Mouse (Mus musculus) small intestine, adult 2 months (tissue): ENCODE measurements around the gene Ell2. TPM values are rescaled to one million over a fixed set of nuclear protein-coding genes. Genes with fewer than 3 reads are reported as not detected.
"Not testable (repeated sequence)": the region's sequence is repeated elsewhere in the genome, so short reads cannot be mapped to it uniquely, and the experiment has no call there.

Experiments
- H3K27ac ChIP-seq: fragments of 200-500 bp; 2 replicates; pipeline ENCODE4 v1.5.1; 2012; ENCODE audit warnings: low read depth, low read length, control low read depth, inconsistent platforms; ENCODE audit not compliant: insufficient read depth
- H3K27me3 ChIP-seq: fragments of 200-500 bp; 2 replicates; pipeline ENCODE4 v1.6.1; 2012; ENCODE audit warnings: mild to moderate bottlenecking, moderate library complexity, low read length, inconsistent platforms; ENCODE audit not compliant: control insufficient read depth, insufficient read depth
- H3K36me3 ChIP-seq: fragments of 200-500 bp; 2 replicates; pipeline ENCODE4 v1.6.1; 2012; ENCODE audit warnings: mild to moderate bottlenecking, low read length, control low read depth, inconsistent platforms; ENCODE audit not compliant: control insufficient read depth, insufficient read depth
- H3K4me1 ChIP-seq: fragments of 200-500 bp; 2 replicates; pipeline ENCODE4 v1.6.1; 2012; ENCODE audit warnings: low read length, inconsistent platforms, mixed read lengths; ENCODE audit not compliant: control insufficient read depth, insufficient read depth, insufficient read length
- H3K4me3 ChIP-seq: fragments of 200-500 bp; 2 replicates; pipeline ENCODE4 v1.5.1; 2012; ENCODE audit warnings: low read depth, mild to moderate bottlenecking, control low read depth, inconsistent platforms, low read length, moderate library complexity
- CTCF ChIP-seq: fragments of 200-500 bp; IDR thresholded peaks from 2 replicates; pipeline ENCODE4 v1.5.1; 2012; ENCODE audit warnings: low read depth, mild to moderate bottlenecking, control low read depth, inconsistent platforms, low read length, moderate library complexity, mixed read lengths; ENCODE audit not compliant: insufficient replicate concordance, insufficient read length; ENCODE audit errors: extremely low read depth
- POLR2A ChIP-seq: fragments of 200-500 bp; IDR thresholded peaks from 2 replicates; pipeline ENCODE4 v1.6.1; 2012; ENCODE audit warnings: low read depth, mild to moderate bottlenecking, control low read depth, inconsistent platforms, low read length, moderate library complexity
- WGBS: fragments of 180-500 bp; shearing (Covaris S2); methylation state at CpG from one replicate; pipeline ENCODE4 v1.1.7; 2018; 5-methylcytosine and 5-hydroxymethylcytosine counted together
- polyA plus RNA-seq: library from polyadenylated mRNA; depleted of rRNA; stranded (reverse); fragments of >200 nt; gene quantifications from 2 replicates; pipeline ENCODE4 v1.2.3, GENCODE M21; 2012

Gene Ell2
- polyA plus RNA-seq, 1 experiment, result 10.2 TPM

DNA sequence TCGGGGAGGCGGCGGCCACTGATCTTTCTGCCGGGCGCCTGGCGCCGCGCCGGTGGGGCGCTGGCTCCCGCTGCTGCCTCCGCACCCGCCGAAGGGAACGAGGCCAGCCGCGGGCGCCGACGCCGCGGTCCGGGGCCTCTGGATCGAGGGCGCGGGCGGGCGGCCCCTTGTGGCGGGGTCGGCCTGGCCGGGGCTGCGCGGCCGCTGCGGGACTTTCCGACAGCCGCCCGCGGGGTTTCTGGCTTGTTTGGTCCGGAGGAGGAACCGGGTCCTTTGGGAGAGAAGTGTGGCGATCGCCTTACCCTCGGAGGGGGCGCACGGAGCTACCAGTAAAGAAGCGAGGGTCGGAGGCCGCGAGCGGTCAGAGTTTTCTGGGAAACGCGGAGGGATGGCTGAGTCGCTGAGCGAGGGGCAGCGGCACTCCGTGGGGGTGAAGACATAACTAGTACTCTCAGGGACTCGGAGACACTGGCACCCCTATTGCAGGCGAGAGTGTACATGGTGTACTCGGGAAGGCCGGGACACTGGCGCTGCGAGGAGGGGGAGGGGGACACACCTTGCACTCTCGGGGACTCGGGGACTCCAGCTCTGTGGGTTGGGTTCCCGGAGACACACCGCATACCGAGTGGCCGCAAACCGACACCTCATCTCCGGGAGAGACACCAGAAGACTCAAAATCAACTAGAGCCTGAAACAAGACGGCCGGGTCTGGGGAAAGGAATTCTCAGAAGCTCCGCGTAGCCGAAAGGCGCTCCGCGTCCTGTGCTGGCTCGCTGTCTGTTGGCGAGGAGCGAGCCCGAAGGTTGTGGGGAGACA is 1.5 kb downstream of the Ell2 start:
- no peaks in the 10 kb centered on the region; the same call in 1 of the 2 replicates for H3K4me1 ChIP-seq
- H3K27ac ChIP-seq, result peak overlapping the region; percentile 86
- no peaks in the 10 kb centered on the region for H3K36me3 ChIP-seq
- peak overlapping the region; percentile 98 for H3K4me3 ChIP-seq
- H3K27me3 ChIP-seq, result no peaks in the 10 kb centered on the region
- WGBS, result under 1% methylated on average over 83 of the region's 83 CpGs
- TF ChIP-seq CTCF (no peak), POLR2A (no peak)

DNA sequence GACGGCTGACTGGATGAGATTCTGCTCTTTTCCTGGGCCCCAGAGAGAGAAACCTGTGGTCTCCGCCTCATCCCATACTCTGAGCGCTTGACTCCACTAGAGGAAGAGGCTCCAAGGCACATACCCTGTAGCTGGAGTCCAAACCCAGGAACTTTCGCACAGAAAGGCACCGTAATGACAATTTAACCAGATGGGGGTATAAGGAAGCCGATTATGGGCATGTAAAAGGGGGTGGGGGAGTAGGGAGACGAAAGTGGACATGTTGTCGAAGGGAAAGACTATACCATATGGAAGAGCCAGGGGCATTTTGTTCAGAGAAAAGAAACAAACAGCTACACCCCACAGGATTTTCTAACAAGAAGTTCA is 2.1 kb downstream of the Ell2 start:
- 14% methylated on average over 8 of the region's 8 CpGs for WGBS
- Histone ChIP-seq H3K36me3 (no peaks in the 10 kb centered on the region), H3K27ac (peak overlapping the region; percentile 86), H3K4me3 (peak overlapping the region; percentile 98), H3K4me1 (no peaks in the 10 kb centered on the region; the same call in 1 of the 2 replicates), H3K27me3 (no peaks in the 10 kb centered on the region)
- no peak for TF ChIP-seq CTCF
- no peak for TF ChIP-seq POLR2A

DNA sequence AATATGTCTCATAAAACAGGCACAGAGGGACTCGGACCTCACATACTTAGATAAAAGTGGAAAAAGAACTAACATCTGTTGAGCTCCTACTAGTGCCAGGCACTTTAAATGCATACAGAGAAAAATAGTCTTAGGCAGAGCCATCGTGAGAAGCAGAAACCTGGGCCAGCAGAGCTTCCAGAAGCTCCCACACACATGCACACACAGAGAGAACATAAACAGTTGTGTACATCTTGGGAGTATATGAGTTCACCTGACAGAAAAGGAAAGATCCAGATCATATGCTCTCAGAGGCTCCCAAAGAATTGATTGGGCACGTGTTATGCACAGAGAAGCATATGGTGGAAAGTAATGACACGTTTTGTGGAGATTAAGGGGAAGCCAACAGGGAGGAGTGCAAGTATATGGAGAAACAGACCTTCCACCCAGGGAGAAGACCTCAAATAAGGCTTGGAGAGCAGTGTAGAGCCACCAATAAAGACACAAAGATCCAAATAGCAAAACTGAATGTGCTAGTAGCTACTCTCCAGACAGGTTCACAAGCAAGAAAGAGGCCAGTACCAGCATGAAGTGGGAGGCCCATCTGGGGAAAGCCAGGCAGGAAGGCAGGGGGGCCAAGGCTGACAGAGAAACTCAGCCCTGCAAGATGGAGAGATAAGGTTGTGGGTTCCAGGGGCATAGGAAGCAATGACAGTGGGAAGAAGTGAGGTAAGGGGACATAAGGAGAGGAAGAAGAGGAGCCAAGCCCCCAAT is 2.6 kb downstream of the Ell2 start:
- Histone ChIP-seq H3K4me3 (peak overlapping the region; percentile 36), H3K4me1 (no peaks in the 10 kb centered on the region; the same call in 1 of the 2 replicates), H3K27me3 (no peaks in the 10 kb centered on the region), H3K36me3 (no peaks in the 10 kb centered on the region), H3K27ac (peak overlapping the region; percentile 10; the same call in 1 of the 2 replicates)
- WGBS, result 27% methylated on average over 4 of the region's 4 CpGs
- no peak for TF ChIP-seq CTCF
- TF ChIP-seq POLR2A, result no peak

DNA sequence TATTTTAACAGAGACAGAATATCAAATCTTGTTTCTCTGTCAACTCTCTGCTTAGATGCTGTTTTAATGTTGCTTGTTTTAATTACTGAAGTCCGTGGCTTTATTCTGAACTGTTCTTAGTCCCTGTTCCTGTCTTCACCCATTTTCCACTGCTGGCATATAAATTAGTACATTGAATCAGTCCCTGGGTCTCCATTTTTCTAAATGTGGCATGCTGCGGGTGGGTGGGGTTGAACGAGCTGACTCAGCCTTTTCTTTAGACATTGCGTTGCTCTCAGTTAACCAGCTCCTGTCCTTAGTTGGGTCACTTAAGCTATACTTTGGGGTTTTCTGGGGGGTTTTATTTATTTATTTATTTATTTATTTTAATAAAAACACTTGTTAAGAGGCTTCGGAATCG is 3.6 kb downstream of the Ell2 start:
- whole genome bisulfite sequencing, result 80% methylated on average over 6 of the region's 6 CpGs
- Histone ChIP-seq H3K27me3 (no peaks in the 10 kb centered on the region), H3K4me3 (no peak overlapping the region), H3K4me1 (peaks cover under 1% of the 10 kb centered on the region; the same call in 1 of the 2 replicates), H3K27ac (no peak overlapping the region), H3K36me3 (no peaks in the 10 kb centered on the region)
- no peak for TF ChIP-seq POLR2A
- no peak for TF ChIP-seq CTCF

DNA sequence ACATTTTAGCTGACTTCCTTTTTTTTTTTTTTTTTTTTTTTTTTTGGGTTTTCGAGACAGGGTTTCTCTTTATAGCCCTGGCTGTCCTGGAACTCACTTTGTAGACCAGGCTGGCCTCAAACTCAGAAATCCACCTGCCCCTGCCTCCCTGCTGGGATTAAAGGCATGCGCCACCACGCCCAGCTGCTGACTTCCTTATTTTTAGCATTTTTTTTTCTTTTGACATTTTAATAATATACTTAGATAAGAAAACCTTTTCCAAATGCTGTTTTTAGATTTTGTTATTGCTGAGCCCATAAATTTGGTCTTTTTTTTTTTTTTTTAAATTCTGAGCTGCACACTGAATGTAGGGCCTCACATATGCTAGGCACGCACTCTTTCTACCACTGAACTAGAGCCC is 5.0 kb downstream of the Ell2 start:
- H3K27ac ChIP-seq, H3K4me1 ChIP-seq: not testable (repeated sequence)
- 79% methylated on average over 4 of the region's 4 CpGs for WGBS

DNA sequence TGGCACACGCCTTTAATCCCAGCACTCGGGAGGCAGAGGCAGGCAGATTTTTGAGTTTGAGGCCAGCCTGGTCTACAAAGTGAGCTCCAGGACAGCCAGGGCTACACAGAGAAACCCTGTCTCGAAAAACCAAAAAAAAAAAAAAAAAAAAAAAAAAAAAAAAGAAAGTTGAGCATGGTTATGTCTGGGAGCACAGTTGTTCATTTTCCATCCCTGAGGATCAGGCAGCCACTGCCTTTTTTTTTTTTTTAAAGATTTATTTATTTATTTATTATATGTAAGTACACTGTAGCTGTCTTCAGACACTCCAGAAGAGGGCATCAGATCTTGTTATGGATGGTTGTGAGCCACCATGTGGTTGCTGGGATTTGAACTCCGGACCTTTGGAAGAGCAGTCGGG is 6.0 kb downstream of the Ell2 start:
- not testable (repeated sequence) for H3K4me1 ChIP-seq, H3K27me3 ChIP-seq, H3K4me3 ChIP-seq, H3K36me3 ChIP-seq, H3K27ac ChIP-seq
- WGBS, result 83% methylated on average over 5 of the region's 5 CpGs

More for the DNA sequence above, 5.0 kb downstream of the Ell2 start:
- H3K4me3 ChIP-seq, H3K36me3 ChIP-seq, H3K27me3 ChIP-seq: not testable (repeated sequence)

DNA sequence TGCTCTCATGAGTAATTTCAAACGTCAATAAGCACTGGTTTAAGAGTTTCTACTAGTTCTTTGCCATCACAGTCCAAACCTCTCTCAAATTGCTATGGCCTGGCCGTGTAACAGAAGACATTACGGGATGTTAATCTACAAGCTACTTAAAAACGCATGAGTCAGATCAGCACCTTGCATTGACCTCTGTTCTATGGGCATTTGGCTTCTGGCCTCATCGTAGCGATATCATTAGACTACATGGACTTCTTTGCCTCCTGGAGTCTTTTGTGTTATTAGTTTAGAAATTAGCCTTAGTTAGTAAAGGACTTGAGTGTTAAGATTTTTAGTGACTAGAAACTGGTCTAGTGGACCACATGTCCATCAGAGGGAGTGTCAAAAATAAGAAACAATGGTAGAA is 7.8 kb downstream of the Ell2 start:
- H3K36me3 ChIP-seq, result no peaks in the 10 kb centered on the region
- 64% methylated on average over 6 of the region's 6 CpGs for WGBS
- no peak overlapping the region for H3K27ac ChIP-seq
- TF ChIP-seq CTCF, result no peak
- TF ChIP-seq POLR2A, result no peak
- H3K4me3 ChIP-seq, result no peak overlapping the region
- H3K27me3 ChIP-seq, result no peaks in the 10 kb centered on the region
- peaks cover 3% of the 10 kb centered on the region; the same call in 1 of the 2 replicates for H3K4me1 ChIP-seq
